Mouse (Mus musculus): ENCODE measurements at regions not wholly inside any gene's neighbourhood (a gene's known extent, or its start where the extent isn't known, plus 50 kb on each side); places are given as distances from the start of the nearest gene placed in this dataset.

DNA sequence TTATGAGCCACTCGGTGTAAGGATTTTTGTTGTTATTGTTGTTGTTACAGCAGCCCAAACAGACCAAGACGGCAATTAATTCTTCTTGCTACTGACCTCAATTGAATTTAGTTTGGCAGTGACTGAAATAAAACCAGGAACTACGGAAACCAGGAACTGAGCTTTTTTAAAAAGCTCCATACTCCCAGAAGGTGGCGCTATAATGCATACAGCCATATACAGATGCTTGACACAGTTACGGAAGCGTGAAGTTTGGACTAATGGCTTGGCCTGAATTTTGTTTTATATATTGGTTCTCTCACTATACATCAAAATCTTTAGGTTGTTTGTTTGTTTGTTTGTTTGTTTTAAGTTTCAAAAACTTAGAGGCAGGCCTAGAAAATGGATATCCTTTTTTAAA is 98.5 kb upstream of the Adamts3 start:
- ATAC-seq (ENCODE audit: insufficient read depth, low FRiP score) = no peak
- Histone ChIP-seq H3K36me3 (ENCODE audit: control insufficient read depth, insufficient read depth, low read length) (no peaks in the 10 kb centered on the region), H3K27me3 (ENCODE audit: control insufficient read depth, insufficient read depth, low read length) (no peaks in the 10 kb centered on the region), H3K9me3 (replicated peaks; ENCODE audit: control insufficient read depth, low read length) (no peaks in the 10 kb centered on the region), H3K27ac (ENCODE audit: low read length) (no peak overlapping the region), H3K4me2 (ENCODE audit: low read depth, low read length) (no peak overlapping the region), H3K4me3 (replicated peaks; ENCODE audit: low read length) (no peak overlapping the region), H3K4me1 (ENCODE audit: control insufficient read depth, insufficient read depth, low read length) (no peaks in the 10 kb centered on the region), H3K9ac (ENCODE audit: low read length) (no peak overlapping the region)
- WGBS = 52% methylated on average over 6 of the region's 6 CpGs

DNA sequence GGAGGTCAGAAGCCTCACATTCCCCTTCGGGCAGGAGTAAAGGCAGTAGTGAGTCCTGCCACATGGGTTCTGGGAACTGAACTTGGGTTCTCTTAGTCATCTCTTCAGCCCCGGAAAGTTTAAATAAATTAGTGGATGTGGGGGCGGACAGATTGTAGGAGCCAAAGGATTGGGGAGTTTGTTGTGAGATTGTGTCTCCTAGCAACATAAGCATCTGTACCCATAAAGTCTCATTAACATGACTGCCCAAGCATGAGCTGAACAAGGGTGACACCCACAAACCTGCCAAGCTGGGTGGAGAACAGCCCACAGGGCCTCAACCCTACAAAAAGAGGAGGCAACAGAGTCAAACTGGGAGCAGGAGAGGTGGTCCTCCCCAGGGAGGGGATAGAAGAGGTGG is 97.1 kb upstream of the Adamts3 start:
- Histone ChIP-seq H3K27me3 (ENCODE audit: control insufficient read depth, insufficient read depth, low read length) (no peaks in the 10 kb centered on the region), H3K36me3 (ENCODE audit: control insufficient read depth, insufficient read depth, low read length) (no peaks in the 10 kb centered on the region), H3K4me1 (ENCODE audit: control insufficient read depth, insufficient read depth, low read length) (no peaks in the 10 kb centered on the region), H3K27ac (ENCODE audit: low read length) (no peak overlapping the region), H3K9me3 (replicated peaks; ENCODE audit: control insufficient read depth, low read length) (no peaks in the 10 kb centered on the region), H3K4me3 (replicated peaks; ENCODE audit: low read length) (no peak overlapping the region), H3K4me2 (ENCODE audit: low read depth, low read length) (no peak overlapping the region), H3K9ac (ENCODE audit: low read length) (no peak overlapping the region)
- 70% methylated on average over 3 of the region's 3 CpGs for whole genome bisulfite sequencing
- ATAC-seq (ENCODE audit: insufficient read depth, low FRiP score) = no peak

DNA sequence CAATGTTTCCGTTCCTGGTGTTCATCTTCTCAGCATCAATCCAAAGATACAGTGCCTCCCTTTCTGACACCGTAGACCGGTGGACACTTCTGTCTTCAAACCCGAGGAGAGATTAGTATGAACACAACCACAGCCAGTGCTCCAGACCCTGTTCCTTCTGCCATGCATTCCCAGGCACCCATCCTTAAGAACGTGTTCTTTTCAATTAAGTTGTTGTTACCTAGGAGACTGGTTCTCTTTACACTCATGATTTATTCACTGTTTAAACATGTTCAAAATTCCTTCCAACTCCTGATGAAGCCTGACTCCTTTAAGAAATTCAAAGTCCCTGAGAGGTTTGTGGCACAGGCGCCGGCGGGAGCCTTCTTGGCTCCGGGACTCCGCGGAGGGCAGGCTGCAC is 69.5 kb upstream of the Adamts3 start:
- ATAC-seq (ENCODE audit: insufficient read depth, low FRiP score) = no peak

DNA sequence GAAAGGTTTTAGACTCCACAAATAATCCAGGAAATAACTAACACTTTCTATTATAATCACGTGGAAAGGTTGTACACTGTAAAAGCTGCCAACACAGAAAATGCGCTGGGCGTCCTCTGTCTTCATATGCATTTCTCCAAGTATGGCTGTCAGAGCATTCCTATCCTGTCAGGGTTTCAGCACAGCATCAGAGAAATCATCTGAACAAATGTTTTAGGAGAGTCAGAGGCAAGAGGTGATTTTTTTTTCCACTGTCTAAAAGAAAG is 62.5 kb upstream of the Adamts3 start:
- ATAC-seq (ENCODE audit: insufficient read depth, low FRiP score) = no peak
- no peaks in the 10 kb centered on the region for H3K9me3 ChIP-seq (replicated peaks; ENCODE audit: control insufficient read depth, low read length)
- no peaks in the 10 kb centered on the region for H3K36me3 ChIP-seq (ENCODE audit: control insufficient read depth, insufficient read depth, low read length)
- H3K27me3 ChIP-seq (ENCODE audit: control insufficient read depth, insufficient read depth, low read length) = no peaks in the 10 kb centered on the region
- H3K4me1 ChIP-seq (ENCODE audit: control insufficient read depth, insufficient read depth, low read length) = no peaks in the 10 kb centered on the region
- no peak overlapping the region for H3K27ac ChIP-seq (ENCODE audit: low read length)
- 86% methylated on average over 3 of the region's 3 CpGs for WGBS
- no peak overlapping the region for H3K4me3 ChIP-seq (replicated peaks; ENCODE audit: low read length)
- H3K4me2 ChIP-seq (ENCODE audit: low read depth, low read length) = no peak overlapping the region
- H3K9ac ChIP-seq (ENCODE audit: low read length) = no peak overlapping the region

More for the DNA sequence above, 69.5 kb upstream of the Adamts3 start:
- Histone ChIP-seq H3K4me2 (ENCODE audit: low read depth, low read length) (no peak overlapping the region), H3K27me3 (ENCODE audit: control insufficient read depth, insufficient read depth, low read length) (no peaks in the 10 kb centered on the region), H3K9me3 (replicated peaks; ENCODE audit: control insufficient read depth, low read length) (no peaks in the 10 kb centered on the region), H3K4me1 (ENCODE audit: control insufficient read depth, insufficient read depth, low read length) (no peaks in the 10 kb centered on the region), H3K27ac (ENCODE audit: low read length) (no peak overlapping the region), H3K4me3 (replicated peaks; ENCODE audit: low read length) (no peak overlapping the region), H3K9ac (ENCODE audit: low read length) (no peak overlapping the region), H3K36me3 (ENCODE audit: control insufficient read depth, insufficient read depth, low read length) (no peaks in the 10 kb centered on the region)
- WGBS = 79% methylated on average over 11 of the region's 11 CpGs

DNA sequence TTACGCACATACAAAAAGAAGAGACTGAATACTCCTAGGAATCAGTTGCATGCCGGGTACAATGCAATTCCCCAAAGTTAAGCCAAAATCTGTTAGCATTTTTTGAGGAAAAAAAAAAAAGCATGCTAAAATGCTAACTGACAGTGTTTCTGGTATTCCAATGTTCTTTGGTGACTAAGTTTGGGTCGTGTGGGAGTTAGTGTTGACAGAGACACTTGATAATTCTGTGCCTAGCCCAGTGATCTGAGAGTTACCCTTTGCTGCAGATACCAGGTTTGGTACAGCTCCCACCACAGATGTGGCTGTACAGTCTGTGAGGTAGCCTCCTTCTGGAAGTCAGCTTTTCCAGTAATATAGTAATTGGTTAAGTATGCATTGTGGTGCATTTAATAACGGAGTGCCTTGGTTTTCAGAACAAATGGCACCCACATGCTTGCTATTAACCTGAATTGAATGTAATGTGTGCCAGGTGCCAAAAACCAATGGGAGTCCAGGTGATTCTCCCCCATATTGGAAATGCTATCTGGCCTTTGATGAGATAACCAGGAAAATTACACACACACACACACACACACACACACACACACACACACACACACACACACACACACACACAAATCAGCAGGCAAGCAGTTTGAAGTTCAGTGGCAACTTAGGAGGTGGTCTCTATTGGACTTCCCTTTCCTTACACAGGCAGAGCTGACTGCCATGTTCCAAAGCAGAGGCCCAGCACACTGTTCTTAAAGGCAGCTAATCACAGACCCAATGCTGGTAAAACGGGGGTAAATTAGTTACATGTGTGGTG is 61.9 kb upstream of the Adamts3 start:
- Histone ChIP-seq H3K27ac (ENCODE audit: low read length) (no peak overlapping the region), H3K4me2 (ENCODE audit: low read depth, low read length) (no peak overlapping the region), H3K36me3 (ENCODE audit: control insufficient read depth, insufficient read depth, low read length) (no peaks in the 10 kb centered on the region), H3K4me1 (ENCODE audit: control insufficient read depth, insufficient read depth, low read length) (no peaks in the 10 kb centered on the region), H3K27me3 (ENCODE audit: control insufficient read depth, insufficient read depth, low read length) (no peaks in the 10 kb centered on the region), H3K9me3 (replicated peaks; ENCODE audit: control insufficient read depth, low read length) (no peaks in the 10 kb centered on the region), H3K4me3 (replicated peaks; ENCODE audit: low read length) (no peak overlapping the region), H3K9ac (ENCODE audit: low read length) (no peak overlapping the region)
- ATAC-seq (ENCODE audit: insufficient read depth, low FRiP score) = no peak
- 79% methylated on average over 5 of the region's 5 CpGs for WGBS

DNA sequence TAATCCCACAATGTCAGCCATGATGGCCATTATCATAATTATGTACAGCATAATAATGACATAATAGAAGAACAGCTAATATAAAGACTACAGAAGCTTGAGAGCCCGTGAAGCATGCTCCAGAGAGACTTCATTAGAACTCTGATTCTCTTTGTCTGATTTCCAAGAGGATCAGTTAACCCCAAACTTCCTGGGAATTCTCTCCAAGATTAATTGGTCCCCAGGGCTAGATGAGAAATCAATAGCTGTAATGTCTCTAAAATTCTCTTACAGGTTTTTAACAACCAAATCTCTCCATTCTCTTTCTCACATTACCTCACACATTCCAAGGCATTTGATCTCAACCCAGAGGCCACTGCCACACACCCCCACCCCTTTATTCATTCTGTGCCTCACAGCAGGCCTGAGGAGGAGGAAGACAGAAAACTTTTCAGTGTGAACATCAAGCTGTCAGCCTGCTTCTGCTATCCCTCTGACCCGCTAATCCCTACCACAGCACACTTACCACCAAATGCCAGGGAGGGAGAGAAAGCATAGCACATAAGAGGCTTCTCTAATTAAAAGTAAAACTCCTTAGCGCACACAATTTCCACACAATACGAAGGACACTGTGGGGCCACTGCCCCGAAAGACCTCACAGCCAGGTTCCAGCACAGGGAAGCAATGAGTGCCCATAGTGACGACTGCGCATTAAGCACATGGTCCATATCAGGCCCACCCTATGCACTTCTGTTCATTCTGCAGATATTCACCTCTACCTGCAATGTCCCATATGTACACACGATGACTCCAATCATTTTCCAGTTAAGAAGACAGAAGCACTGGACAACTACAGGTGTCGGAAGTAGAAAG is 60.4 kb upstream of the Adamts3 start:
- Histone ChIP-seq H3K36me3 (ENCODE audit: control insufficient read depth, insufficient read depth, low read length) (no peaks in the 10 kb centered on the region), H3K4me3 (replicated peaks; ENCODE audit: low read length) (no peak overlapping the region), H3K4me2 (ENCODE audit: low read depth, low read length) (no peak overlapping the region), H3K4me1 (ENCODE audit: control insufficient read depth, insufficient read depth, low read length) (no peaks in the 10 kb centered on the region), H3K9ac (ENCODE audit: low read length) (no peak overlapping the region), H3K9me3 (replicated peaks; ENCODE audit: control insufficient read depth, low read length) (0 out of 2 replicates have a peak, but pooled peaks cover 5% of the 10 kb centered on the region), H3K27ac (ENCODE audit: low read length) (no peak overlapping the region), H3K27me3 (ENCODE audit: control insufficient read depth, insufficient read depth, low read length) (no peaks in the 10 kb centered on the region)
- WGBS = 76% methylated on average over 9 of the region's 9 CpGs
- no peak for ATAC-seq (ENCODE audit: insufficient read depth, low FRiP score)

DNA sequence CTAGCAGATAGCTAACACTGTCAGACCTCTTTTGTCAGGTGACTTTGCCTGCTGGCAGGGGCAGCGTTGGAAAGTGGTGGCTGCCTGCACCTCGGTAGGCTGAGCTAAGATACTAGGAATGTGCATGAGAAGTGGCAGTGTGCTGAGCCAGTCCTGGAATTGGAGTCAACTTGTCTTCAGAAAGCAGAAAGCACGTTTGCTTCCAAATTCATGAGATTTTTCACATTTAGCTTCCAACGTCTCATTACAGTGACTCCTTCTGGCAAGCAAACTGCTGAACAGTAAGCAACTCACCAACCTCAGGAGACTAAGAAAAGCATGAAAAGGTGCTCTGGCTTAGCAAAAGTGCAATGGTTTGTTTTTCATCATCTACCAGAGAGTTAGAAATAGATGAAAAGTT is 59.1 kb upstream of the Adamts3 start:
- Histone ChIP-seq H3K27ac (ENCODE audit: low read length) (no peak overlapping the region), H3K4me2 (ENCODE audit: low read depth, low read length) (no peak overlapping the region), H3K9me3 (replicated peaks; ENCODE audit: control insufficient read depth, low read length) (0 out of 2 replicates have a peak, but pooled peaks cover 5% of the 10 kb centered on the region), H3K27me3 (ENCODE audit: control insufficient read depth, insufficient read depth, low read length) (no peaks in the 10 kb centered on the region), H3K4me1 (ENCODE audit: control insufficient read depth, insufficient read depth, low read length) (no peaks in the 10 kb centered on the region), H3K4me3 (replicated peaks; ENCODE audit: low read length) (no peak overlapping the region), H3K36me3 (ENCODE audit: control insufficient read depth, insufficient read depth, low read length) (no peaks in the 10 kb centered on the region), H3K9ac (ENCODE audit: low read length) (no peak overlapping the region)
- no peak for ATAC-seq (ENCODE audit: insufficient read depth, low FRiP score)
- WGBS = 38% methylated on average over 4 of the region's 4 CpGs

DNA sequence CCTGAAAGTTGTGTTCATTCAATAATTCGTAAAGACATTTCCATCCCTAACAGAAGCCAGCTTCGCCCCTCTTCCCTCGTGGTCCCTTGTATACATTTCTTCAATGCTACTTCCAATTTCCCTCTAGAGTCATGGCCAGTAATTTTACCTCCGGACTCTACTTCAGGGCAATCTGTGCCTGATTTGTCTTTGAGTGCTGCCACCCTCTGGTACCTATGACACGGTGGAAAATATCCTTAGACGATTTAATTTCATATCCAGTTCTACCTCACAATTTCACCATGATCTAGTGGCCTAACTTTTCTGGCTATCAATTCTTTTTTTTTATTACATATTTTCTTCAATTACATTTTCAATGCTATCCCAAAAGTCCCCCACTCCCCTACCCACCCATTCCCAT is 49.9 kb upstream of the Adamts3 start:
- no peak overlapping the region for H3K4me3 ChIP-seq (replicated peaks; ENCODE audit: low read length)
- WGBS = 83% methylated on average over 6 of the region's 6 CpGs
- no peaks in the 10 kb centered on the region for H3K4me1 ChIP-seq (ENCODE audit: control insufficient read depth, insufficient read depth, low read length)
- H3K36me3 ChIP-seq (ENCODE audit: control insufficient read depth, insufficient read depth, low read length) = no peaks in the 10 kb centered on the region
- H3K27ac ChIP-seq (ENCODE audit: low read length) = no peak overlapping the region
- no peak overlapping the region for H3K4me2 ChIP-seq (ENCODE audit: low read depth, low read length)
- no peaks in the 10 kb centered on the region for H3K9me3 ChIP-seq (replicated peaks; ENCODE audit: control insufficient read depth, low read length)
- no peak for ATAC-seq (ENCODE audit: insufficient read depth, low FRiP score)
- H3K27me3 ChIP-seq (ENCODE audit: control insufficient read depth, insufficient read depth, low read length) = no peaks in the 10 kb centered on the region
- H3K9ac ChIP-seq (ENCODE audit: low read length) = no peak overlapping the region
